Mouse (Mus musculus) layer of hippocampus, adult 9-10 months (tissue): ENCODE results near the gene Plppr1.
"Not testable (repeated sequence)": the region's sequence is repeated elsewhere in the genome, so short reads cannot be mapped to it uniquely, and the experiment has no call there.

Experiments
- DNase-seq: peaks from one replicate; pipeline ENCODE4 v3.0.0; 2022; ENCODE audit warnings: low spot score

The Plppr1 gene

DNA sequence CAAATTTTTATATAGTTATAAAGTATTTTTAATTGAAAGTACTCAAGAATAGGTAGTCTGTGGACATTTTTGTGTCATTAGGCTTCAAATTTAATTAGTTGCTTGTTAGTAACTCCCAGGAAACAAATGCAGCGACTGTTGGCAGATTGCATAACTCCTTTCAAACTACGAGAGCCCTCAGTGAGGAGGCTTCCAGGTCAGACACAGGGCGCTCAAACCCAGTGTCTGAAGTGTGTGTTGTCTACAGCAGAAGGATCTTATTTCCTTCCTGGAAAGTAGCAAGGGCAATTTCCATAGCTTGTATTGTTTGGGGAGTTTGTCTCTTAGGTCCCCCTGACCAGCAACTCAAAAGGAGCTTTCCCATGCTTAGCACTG, 173.9 kb downstream of the Plppr1 start:
- DNase-seq = no peak

DNA sequence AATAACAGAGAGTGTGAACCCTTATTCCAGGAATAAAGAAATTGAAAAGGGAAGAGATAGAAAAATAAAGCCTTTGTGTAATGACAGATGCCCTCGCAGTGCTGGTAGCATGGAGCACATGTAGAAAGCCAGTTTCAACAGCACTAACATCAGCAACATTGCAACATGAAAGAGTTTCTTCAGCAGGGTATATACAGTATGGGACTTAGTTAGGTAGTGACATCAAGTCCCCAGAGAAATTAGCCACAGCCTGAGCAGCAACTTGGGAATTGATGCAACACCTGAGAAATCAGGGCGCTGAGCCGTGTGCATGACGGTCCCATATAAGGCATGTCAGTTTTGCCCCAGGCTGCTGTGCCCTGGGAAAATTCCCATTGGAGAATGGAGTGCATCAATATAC, 179.0 kb downstream of the Plppr1 start:
- DNase-seq = no peak

DNA sequence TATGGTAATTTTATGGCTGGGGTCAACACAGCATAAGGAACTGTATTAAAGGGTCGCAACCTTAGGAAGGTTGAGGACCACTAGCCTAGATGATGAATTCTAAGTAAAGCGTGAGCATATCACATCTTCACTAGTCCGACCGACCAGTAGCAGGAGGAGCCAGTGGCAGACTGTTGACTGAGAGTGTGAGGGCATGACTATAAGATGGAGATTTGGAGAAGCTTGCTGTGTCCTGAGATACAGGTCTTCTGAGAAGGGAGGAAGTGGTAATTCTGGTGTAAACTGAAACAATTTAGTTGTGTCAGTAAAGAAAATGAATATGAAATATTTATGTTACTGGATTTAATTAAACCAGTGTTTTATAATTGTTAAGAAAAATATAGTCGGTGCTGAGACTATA, 180.4 kb downstream of the Plppr1 start:
- no peak for DNase-seq

GRCm38 (mm10) chr4:49244791-49245190, 185.7 kb downstream of the Plppr1 start:
- no peak for DNase-seq

- DNase-seq = no peak
Measured at GRCm38 (mm10) chr4:49245274-49245673, 186.2 kb downstream of the Plppr1 start.

GRCm38 (mm10) chr4:49251262-49251661, 192.2 kb downstream of the Plppr1 start:
- peak; percentile 10 for DNase-seq

DNA sequence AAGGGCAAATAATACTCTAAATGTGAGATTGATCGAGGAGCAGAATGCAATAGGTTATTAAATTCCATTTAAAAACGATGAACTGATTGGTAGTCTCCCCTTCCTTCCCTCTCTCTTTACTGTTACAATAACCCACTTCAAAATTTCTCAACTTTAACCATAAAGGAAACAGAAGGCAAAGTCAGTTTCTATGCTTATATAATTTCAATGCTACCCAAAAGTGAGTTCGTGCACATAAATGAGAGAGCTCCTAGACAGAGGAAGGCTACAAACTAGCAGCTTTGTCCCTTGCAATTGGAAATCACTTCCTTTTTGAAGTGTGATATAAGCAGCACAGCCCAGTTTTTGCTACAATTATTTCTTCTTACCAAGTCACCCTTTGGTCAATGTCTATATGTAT, 193.1 kb downstream of the Plppr1 start:
- DNase-seq = no peak

DNA sequence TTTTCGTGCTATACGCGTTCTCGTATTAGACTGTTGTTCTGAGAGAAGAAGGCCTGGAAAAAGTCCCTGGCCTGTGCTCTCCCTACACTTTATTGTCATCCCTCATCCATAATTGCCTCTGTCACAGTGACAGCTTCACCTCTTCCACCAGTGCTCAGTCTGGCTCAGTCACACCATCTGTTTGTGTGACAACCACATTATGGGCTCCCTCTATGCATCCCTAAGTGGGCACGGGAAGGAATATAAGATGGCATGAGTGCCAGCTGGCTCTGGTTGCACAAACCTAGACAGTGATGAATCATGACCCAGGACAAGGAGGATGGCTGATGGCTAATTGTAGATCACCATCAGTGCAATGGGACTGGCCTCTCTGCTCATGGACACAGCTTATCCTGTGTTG, 219.4 kb downstream of the Plppr1 start:
- DNase-seq = no peak

DNA sequence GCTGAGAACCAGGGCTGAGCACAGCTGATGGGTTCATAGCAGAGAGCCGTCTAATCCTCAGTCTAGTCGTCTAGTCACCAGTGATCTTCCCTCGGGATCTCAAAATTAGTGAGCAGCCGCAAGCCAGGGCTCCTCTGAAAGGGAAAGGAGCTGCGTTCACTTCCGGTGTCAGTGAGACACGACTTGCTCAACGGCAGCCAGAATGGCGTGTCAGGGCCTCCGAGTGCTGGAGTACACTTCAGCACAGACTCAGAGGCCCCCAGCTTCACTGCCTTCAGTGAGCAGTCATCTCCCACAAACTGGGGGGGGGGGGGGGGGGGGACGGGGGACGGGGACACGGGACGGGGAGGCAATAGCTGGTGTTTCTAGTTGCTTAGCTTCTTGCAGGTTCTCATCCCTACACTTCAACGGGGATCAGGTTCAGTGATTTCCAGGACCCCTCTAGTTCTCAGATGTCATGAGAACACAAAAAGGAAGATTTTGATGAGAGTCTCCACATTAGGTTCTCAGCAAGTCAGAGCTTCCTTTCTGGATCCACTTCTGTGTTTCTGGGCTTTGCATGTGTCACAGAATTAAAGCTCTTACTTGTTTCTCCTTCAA, 225.7 kb downstream of the Plppr1 start:
- no peak for DNase-seq

DNA sequence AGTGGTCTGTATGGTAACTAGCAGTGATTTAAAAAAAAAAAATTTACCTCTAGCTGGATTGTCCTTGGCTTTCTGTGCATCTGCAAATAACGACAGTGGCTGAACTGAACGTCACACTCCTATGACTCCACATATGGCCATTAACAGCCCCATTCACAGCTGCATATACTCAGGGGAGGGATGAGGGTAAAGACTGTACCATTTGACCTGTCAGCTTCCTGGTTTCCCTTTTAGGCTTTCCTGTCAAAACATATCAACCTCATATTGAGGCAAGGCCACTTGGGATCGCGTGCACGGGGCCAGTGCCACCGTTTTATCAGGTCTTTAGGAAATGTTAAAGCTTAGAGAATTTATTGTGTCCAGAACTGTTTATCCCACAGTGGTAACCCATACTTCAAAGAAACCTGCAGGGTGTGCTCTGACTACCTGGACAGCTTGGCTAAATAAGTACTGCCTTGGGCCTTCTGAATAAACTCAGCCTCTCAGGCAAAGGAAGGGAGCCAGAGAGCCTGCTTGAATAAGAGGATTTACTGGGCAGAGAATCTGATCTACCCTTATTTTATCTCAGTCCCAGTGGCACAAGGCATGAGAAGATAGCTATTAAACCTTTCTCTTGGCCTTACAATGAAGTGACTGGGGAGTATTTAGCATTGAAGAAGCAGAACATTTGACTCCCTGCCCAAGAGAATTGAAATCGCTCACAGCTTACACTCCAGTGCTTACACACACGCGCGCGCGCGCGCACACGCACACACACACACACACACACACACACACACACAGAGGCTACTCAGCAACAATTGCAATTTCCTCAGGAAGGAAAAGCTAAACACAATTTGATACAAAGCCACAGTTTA, 226.5 kb downstream of the Plppr1 start:
- DNase-seq = no peak

DNA sequence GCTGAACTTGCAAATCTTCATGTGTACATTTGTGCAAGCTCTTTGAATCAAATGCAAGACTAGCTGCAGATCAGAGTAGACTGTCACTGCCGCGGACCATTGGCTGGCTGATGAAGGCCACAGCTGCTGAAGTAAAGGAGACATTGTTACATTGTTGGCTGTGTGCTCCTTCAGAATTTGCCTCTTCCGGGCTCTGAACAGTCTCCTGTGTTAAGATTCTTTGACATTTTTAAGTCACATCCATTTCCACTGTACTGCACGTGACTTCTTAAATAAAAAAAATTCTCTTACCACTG, 227.1 kb downstream of the Plppr1 start:
- DNase-seq = no peak

- DNase-seq = peak; percentile 40
Measured at GRCm38 (mm10) chr4:49296434-49296833, 237.4 kb downstream of the Plppr1 start.

DNA sequence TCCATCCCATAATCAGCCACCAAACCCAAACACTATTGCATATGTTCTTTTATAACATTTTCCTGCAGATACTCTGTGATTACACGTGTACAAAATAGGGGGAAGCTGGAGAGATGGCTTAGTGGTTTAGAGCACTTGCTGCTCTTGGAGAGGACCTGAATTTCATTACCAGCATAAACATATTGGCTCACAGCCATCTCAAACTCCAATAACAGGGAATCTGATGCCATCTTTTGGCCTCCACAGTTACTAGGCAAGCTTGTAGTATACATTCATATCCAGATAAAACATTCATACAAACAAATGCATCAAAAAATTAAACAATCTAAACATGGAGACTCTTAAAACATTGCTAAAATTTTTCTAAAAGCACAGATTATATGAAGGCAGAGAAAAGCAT, 240.5 kb downstream of the Plppr1 start:
- no peak for DNase-seq

GRCm38 (mm10) chr4:49321903-49322635, 263.0 kb downstream of the Plppr1 start:
- peak; percentile 21 for DNase-seq

DNA sequence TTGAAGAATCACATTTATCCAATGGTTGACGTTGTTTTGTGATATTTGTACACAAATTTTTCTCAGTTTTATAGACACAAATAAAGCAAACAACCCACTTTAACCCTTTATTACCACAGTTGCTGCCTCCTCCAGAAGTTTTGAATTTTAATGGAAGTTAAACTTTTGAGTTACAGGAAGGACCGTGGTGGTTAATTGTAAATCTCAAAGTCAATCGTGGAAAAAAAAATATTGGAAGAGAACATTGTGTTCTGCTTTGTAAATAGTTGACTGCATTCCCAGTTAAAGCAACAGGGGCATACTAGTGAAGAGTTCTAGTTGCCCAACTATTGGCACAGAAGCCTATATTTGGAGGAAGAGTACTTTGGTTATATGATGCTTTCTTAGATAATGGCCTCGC, 278.9 kb downstream of the Plppr1 start:
- not testable (repeated sequence) for DNase-seq

- not testable (repeated sequence) for DNase-seq
Measured at GRCm38 (mm10) chr4:49340091-49340490, 281.0 kb downstream of the Plppr1 start.

GRCm38 (mm10) chr4:49348001-49348400, 288.9 kb downstream of the Plppr1 start:
- DNase-seq = not testable (repeated sequence)

DNA sequence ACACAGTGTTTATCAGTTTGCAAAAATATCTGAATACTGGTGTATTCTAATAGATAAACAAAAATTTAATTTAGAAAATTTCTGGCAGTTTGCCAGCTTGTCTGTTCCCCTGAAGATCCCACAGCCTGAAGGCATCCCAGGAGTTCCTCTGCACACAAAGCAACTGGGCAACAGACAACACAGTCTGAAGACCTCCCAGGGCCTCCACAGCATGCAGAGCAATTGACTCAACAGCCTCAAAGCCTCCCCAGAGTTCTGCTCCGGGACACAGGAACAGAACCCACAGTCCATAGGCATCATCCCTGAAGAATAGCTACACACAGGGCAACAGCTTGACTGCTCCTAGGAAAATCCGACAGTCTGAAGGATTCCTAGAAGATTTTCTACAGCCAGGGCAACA, 289.6 kb downstream of the Plppr1 start:
- no peak for DNase-seq

DNA sequence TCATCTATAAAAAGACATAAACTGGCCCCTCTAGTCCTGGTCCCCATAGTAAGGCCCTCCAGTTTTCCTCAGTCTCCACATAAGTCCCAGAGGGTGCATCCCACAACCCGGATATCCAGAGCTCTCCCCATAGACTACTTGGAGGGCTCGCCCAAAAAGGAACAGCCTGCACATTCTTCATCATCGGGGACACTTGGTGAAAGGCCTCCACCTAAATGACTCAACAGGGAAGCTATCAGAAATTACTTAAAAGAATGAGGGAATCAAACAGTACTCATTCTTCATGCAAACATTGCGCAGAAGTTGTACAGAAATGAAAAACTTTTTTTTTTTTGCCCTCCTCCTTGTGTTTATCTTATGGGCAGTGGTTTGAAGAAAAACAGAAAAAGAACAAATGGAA, 291.4 kb downstream of the Plppr1 start:
- DNase-seq = no peak

GRCm38 (mm10) chr4:49357097-49357496, 298.0 kb downstream of the Plppr1 start:
- no peak for DNase-seq

DNA sequence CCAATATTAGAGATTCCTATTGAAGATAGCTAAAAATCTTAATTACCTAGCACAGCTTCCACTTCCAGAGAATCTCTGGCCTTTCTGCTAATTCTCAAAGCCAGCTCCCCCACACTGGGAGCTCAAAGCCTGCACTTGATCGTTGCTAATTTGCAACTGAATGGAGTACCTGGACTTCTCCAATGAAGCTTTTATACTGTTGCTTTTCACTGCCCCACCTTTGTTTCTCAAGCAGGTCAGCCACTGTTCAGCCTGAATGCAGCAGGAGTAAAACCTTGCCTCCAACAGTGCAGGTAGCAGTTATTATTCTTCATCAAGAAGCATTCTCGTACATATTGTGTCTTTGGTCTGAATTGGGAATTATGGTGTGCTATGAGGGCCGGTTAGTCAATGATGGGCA, 309.0 kb downstream of the Plppr1 start:
- not testable (repeated sequence) for DNase-seq

GRCm38 (mm10) chr4:49383576-49384318, 324.7 kb downstream of the Plppr1 start:
- not testable (repeated sequence) for DNase-seq

GRCm38 (mm10) chr4:49386873-49387272, 327.8 kb downstream of the Plppr1 start:
- no peak for DNase-seq
